Mouse (Mus musculus) bone marrow, adult 2 months (tissue): ENCODE data around the gene AL607142.1.

ENCODE experiments used
- CTCF ChIP-seq: fragments of 200-500 bp; IDR thresholded peaks from 2 replicates; pipeline ENCODE4 v1.5.1; 2011; ENCODE audit warnings: low read length, control low read depth; ENCODE audit not compliant: control insufficient read depth, insufficient read depth
- POLR2A ChIP-seq: fragments of 200-500 bp; IDR thresholded peaks from 2 replicates; pipeline ENCODE4 v1.6.1; 2011; ENCODE audit warnings: low read depth, mild to moderate bottlenecking, control low read depth, low read length, borderline replicate concordance; ENCODE audit not compliant: control insufficient read depth

- TF ChIP-seq CTCF, result no peak
- TF ChIP-seq POLR2A, result no peak
Observed at GRCm38 (mm10) chr4:120115516-120115915, 50.7 kb downstream of the AL607142.1 start.
